Mouse (Mus musculus) heart, adult 2 months (tissue): ENCODE data around the gene D16Ertd472e.

Experiments used
- CTCF ChIP-seq: fragments of 200-600 bp; IDR thresholded peaks from 2 replicates; pipeline ENCODE4 v1.8.1; 2022; ENCODE audit warnings: antibody characterized with exemption, mild to moderate bottlenecking, moderate library complexity
- EP300 ChIP-seq: fragments of 200-500 bp; IDR thresholded peaks from 2 replicates; pipeline ENCODE4 v1.6.1; 2011; ENCODE audit warnings: low read depth, low read length, control low read depth; ENCODE audit not compliant: insufficient read depth
- POLR2A ChIP-seq: fragments of 200-500 bp; IDR thresholded peaks from 2 replicates; pipeline ENCODE4 v1.6.1; 2011; ENCODE audit warnings: mild to moderate bottlenecking, low read depth, low read length, control low read depth; ENCODE audit not compliant: insufficient read depth

DNA sequence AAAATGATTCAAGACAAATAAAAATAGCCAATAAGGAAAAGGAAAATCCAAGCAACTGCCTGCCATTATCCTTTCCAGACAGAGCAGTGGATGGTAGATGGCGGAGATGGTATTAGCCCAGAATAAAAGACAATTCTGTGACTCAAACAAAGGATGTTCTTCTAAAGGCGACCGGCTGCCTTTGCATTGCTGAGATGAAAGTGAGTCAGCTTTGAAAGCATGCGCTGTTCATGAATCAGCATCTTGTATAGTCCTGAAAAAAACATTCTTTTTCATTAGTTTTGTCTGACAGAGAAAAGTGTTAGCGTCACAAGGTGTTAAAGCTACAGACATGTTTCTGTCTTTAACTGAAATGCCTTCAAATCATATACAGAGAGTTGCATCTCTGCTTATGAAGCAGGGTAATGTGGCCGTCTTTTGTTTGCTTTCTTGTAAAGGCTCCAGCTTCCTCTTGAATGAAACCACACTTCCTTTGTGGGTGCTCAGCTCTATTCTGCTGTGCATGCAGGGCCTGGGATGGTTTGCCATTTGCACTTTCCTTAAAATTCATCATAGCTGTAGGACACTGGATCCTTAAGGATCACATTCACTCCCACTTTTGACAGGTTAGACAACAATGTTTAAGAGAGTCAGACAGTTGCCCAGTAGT lies 44.4 kb downstream of the D16Ertd472e start:
- TF ChIP-seq CTCF (no peak), POLR2A (no peak), EP300 (no peak)
